Mouse (Mus musculus) cerebellum, adult 2 months (tissue): ENCODE measurements at regions not wholly inside any gene's neighbourhood (a gene's known extent, or its start where the extent isn't known, plus 50 kb on each side); places are given as distances from the start of the nearest gene placed in this dataset.

ENCODE experiments used
- DNase-seq, 2 experiments: peaks; one replicate each; pipeline ENCODE4 v3.0.0; 2021
- H3K27ac ChIP-seq: fragments of 200-500 bp; 2 replicates; pipeline ENCODE4 v1.5.1; 2012; ENCODE audit warnings: low read length, control low read depth, inconsistent platforms; ENCODE audit not compliant: insufficient read depth
- H3K27me3 ChIP-seq: fragments of 200-500 bp; 2 replicates; pipeline ENCODE4 v1.6.1; 2012; ENCODE audit warnings: inconsistent platforms, mild to moderate bottlenecking, low read length, moderate library complexity; ENCODE audit not compliant: control insufficient read depth, insufficient read depth
- H3K4me1 ChIP-seq: fragments of 200-500 bp; 2 replicates; pipeline ENCODE4 v1.6.1; 2011; ENCODE audit warnings: low read length; ENCODE audit not compliant: control insufficient read depth, insufficient read depth
- H3K4me3 ChIP-seq: fragments of 200-500 bp; replicated peaks from 2 replicates; pipeline ENCODE3; 2011; ENCODE audit warnings: mild to moderate bottlenecking, low read depth, low read length, control low read depth; ENCODE audit not compliant: insufficient read depth
- CTCF ChIP-seq: fragments of 200-500 bp; IDR thresholded peaks from 2 replicates; pipeline ENCODE4 v1.5.1; 2011; ENCODE audit warnings: low read depth, mild to moderate bottlenecking, control low read depth, low read length, moderate library complexity, borderline replicate concordance; ENCODE audit not compliant: insufficient read depth
- POLR2A ChIP-seq: fragments of 200-500 bp; IDR thresholded peaks from 2 replicates; pipeline ENCODE4 v1.6.1; 2011; ENCODE audit warnings: low read length, control low read depth, borderline replicate concordance; ENCODE audit not compliant: insufficient read depth
- WGBS: fragments of 180-500 bp; shearing (Covaris S2); methylation state at CpG from one replicate; pipeline ENCODE4 v1.1.7; 2018; 5-methylcytosine and 5-hydroxymethylcytosine counted together

- 68% methylated on average over 1 of the region's 1 CpGs for WGBS
- Histone ChIP-seq H3K27me3 (no peaks in the 10 kb centered on the region), H3K4me3 (no peak overlapping the region), H3K27ac (no peak overlapping the region), H3K4me1 (no peaks in the 10 kb centered on the region)
- no peak for DNase-seq
- no peak for TF ChIP-seq POLR2A
- no peak for TF ChIP-seq CTCF
Observed at GRCm38 (mm10) chr17:92159325-92159724, 1039.5 kb upstream of the Adcyap1 start.

DNA sequence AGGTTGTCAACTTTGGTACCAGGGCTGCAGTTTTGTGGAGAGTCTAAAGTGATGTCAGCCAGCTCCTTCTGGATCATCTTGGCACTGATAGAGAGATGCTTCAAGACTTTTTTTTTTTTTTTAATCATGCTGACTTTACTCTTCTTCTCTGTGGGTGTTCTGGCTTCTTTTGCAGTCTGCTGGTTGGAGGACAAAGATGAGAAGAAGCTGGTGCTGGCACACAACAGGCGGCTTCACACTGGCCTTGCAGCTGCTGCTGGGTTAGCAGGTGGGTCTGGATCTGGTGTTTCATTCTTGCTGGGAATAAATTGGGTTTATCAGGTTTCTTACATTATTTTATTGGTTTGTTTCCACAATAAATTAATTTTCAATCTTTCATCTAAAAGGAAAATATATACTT is 1013.1 kb upstream of the Adcyap1 start:
- 23% methylated on average over 1 of the region's 1 CpGs for WGBS
- DNase-seq, result peak in 1 of 2 experiments; percentile 2

GRCm38 (mm10) chr17:92210730-92211129 is 988.1 kb upstream of the Adcyap1 start:
- no peak overlapping the region for H3K4me3 ChIP-seq
- no peaks in the 10 kb centered on the region for H3K4me1 ChIP-seq
- no peak for TF ChIP-seq POLR2A
- no peak for TF ChIP-seq CTCF
- H3K27me3 ChIP-seq, result no peaks in the 10 kb centered on the region
- DNase-seq, result no peak
- no peak overlapping the region for H3K27ac ChIP-seq

More for the DNA sequence above, 1013.1 kb upstream of the Adcyap1 start:
- TF ChIP-seq CTCF, result no peak
- TF ChIP-seq POLR2A, result no peak
- Histone ChIP-seq H3K27me3 (no peaks in the 10 kb centered on the region), H3K4me1 (no peaks in the 10 kb centered on the region), H3K27ac (no peak overlapping the region), H3K4me3 (no peak overlapping the region)

DNA sequence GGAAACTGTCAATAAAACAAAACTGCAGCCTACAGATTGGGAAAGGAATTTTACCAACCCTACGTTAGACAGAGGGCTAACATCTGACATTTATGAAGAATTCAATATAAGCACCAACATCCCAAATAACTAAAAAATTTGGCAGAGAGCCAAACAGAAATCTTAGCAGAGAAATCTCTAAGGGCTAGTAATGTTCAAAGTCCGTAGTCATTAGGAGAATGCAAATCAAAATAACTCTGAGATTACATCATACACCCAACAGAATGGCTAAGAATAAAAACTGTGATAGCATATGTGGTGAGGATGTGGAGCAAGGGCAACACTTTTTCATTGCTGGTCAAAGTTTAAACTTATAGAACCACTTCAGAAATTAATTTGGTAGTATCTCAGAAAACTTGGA is 982.4 kb upstream of the Adcyap1 start:
- Histone ChIP-seq H3K27me3 (no peaks in the 10 kb centered on the region), H3K4me3 (no peak overlapping the region), H3K27ac (no peak overlapping the region), H3K4me1 (no peaks in the 10 kb centered on the region)
- 26% methylated on average over 2 of the region's 2 CpGs for WGBS
- TF ChIP-seq POLR2A, result no peak
- TF ChIP-seq CTCF, result no peak
- DNase-seq, result no peak
